ENCODE assay signal across 8 mouse cellular contexts in the genomic region with DNA sequence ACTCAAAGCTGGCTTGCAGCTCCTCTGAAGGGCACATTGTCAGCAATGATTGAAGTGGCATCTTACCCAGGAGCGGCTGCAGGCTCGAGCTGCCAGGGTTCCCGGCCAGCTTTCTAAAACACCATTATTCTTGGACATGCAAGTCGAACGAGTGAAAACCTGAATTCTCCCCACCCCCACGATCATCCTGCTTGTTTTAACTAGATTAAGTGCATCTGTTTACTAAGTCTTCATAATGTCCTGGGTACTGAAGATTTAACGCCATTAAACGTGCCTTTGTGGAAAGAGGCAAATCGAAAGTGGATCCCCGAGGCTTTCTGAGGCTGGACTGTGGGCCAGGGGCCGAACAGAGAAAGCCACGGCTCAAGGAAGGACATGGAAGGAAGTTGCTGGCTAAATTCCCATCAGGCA.
DNase-seq lines count a peak whose midpoint lies in the region; ATAC-seq and TF ChIP-seq lines count a peak whose summit lies in the region.

No protein-coding gene starts in this region.

- no peaks in the 10 kb centered on the region for H3K36me3 ChIP-seq in hindbrain, embryonic 15.5 days
- H3K36me3 ChIP-seq in hindbrain, embryonic 10.5 days, result no peaks in the 10 kb centered on the region
- peaks cover 13% of the 10 kb centered on the region for H3K36me3 ChIP-seq in G1E (replicated peaks)

- H3K4me3 ChIP-seq in hindbrain, embryonic 15.5 days, result peak overlapping the region; percentile 15
- H3K4me3 ChIP-seq in hindbrain, embryonic 10.5 days, result no peak overlapping the region
- H3K4me3 ChIP-seq in G1E (ENCODE audit: low read depth, low read length), result peak overlapping the region; percentile 55; the same call in 1 of the 2 replicates

- H3K4me1 ChIP-seq in hindbrain, embryonic 15.5 days (replicated peaks), result peaks cover 31% of the 10 kb centered on the region
- peaks cover 23% of the 10 kb centered on the region for H3K4me1 ChIP-seq in hindbrain, embryonic 10.5 days (replicated peaks)
- H3K4me1 ChIP-seq in G1E (ENCODE audit: insufficient read depth, low read depth, low read length), result peaks cover 11% of the 10 kb centered on the region; the same call in 1 of the 2 replicates

- peaks cover 33% of the 10 kb centered on the region for H3K27me3 ChIP-seq in hindbrain, embryonic 15.5 days
- peaks cover 99% of the 10 kb centered on the region for H3K27me3 ChIP-seq in hindbrain, embryonic 10.5 days (ENCODE audit: insufficient read depth, poor library complexity, severe bottlenecking)
- H3K27me3 ChIP-seq in G1E (ENCODE audit: insufficient read depth, low read length), result peaks cover 4% of the 10 kb centered on the region; the same call in 1 of the 2 replicates

- no peak for TF ChIP-seq CTCF in G1E (IDR thresholded peaks at IDR 0.05; ENCODE audit: low read depth, low read length)

- no peaks in the 10 kb centered on the region for H3K9me3 ChIP-seq in hindbrain, embryonic 15.5 days
- no peaks in the 10 kb centered on the region for H3K9me3 ChIP-seq in hindbrain, embryonic 10.5 days
- peaks cover 24% of the 10 kb centered on the region for H3K9me3 ChIP-seq in G1E (replicated peaks)

- peak overlapping the region; percentile 100 for H3K27ac ChIP-seq in hindbrain, embryonic 15.5 days (replicated peaks)
- no peak overlapping the region for H3K27ac ChIP-seq in hindbrain, embryonic 10.5 days

- H3K4me2 ChIP-seq in hindbrain, embryonic 15.5 days, result peak overlapping the region; percentile 41

- peak overlapping the region; percentile 26 for H3K9ac ChIP-seq in hindbrain, embryonic 15.5 days

- WGBS in hindbrain, embryonic 15.5 days, result 32% methylated on average over 12 of the region's 12 CpGs
- WGBS in hindbrain, embryonic 10.5 days, result 63% methylated on average over 12 of the region's 12 CpGs

- ATAC-seq in hindbrain, embryonic 15.5 days (ENCODE audit: low FRiP score, low read depth), result no peak
- ATAC-seq in G1E (ENCODE audit: extremely low read depth, insufficient number of reproducible peaks, low FRiP score, poor library complexity, severe bottlenecking), result no peak

- no peak for DNase-seq in hindbrain, embryonic 10.5 days (ENCODE audit: low spot score)
- DNase-seq in G1E (ENCODE audit: low spot score) (no peak), adipocyte (ENCODE audit: low spot score) (no peak)
- peak; percentile 79 for DNase-seq in cerebellum, adult 9-10 months
- DNase-seq in kidney, adult 9 months, result peak; percentile 73
- no peak for DNase-seq in thymus, postnatal 10 days (ENCODE audit: low spot score in 2 of 2)
- DNase-seq in left cerebral cortex, adult 9 months (ENCODE audit: low spot score in 2 of 2), result no peak

Comparison
In these comparisons a context has a peak if more than half of its experiments do, and no peak if none do; other contexts are left out.
1. DNase-seq: peak in cerebellum, adult 9-10 months (single experiment) and kidney, adult 9 months (single experiment); none in hindbrain, embryonic 10.5 days (single experiment), G1E (single experiment), thymus, postnatal 10 days (0 of 2), adipocyte (single experiment) and left cerebral cortex, adult 9 months (0 of 2).